Mouse (Mus musculus) neural tube, embryonic 10.5 days (tissue): ENCODE measurements around the gene Cdkl3.

Source experiments
- DNase-seq: peaks from one replicate; pipeline ENCODE4 v3.0.0-alpha.2; 2017; ENCODE audit warnings: low spot score; ENCODE audit errors: extremely low spot score

The Cdkl3 gene

DNA sequence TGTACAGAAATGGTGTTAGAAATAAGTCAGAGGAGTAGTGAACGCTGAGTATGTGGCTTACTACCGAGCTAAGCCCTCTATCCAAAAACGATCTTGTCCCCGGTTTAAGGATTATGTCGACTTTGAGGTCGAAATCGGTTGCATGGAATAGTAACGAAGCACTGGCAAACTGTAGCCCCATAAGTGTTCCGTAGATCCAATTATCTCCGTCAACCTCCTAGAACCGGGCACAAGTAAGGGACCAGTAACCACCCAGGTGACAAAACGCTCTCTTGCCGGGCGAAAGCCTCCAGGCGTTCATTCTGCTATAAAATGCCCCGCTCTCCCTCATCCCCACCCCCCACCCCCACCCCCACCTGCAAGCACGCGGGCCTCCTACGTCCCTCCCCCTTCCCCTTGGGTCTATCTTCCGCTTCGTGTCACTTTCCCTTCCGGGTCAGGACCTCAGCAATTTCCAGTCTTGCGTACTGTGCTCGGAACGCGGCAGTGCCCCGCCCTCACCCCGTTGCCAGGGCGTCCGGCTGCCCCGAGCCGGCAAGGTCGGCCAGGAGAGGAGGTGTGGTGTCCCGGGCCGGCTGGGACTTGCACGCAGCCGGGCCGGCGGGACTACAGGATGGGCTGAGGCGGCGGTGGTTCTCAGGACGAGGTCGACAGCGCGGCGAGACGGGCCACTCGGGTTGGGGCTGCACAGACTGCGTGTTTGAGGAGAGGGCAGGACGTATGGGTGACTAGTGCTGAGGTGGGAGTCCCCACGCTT lies at the start of gene Cdkl3:
Gene Cdkl3 (plus strand): TSS at position 450 of the 757 bp plus-strand sequence.
- DNase-seq = peak; percentile 94

DNA sequence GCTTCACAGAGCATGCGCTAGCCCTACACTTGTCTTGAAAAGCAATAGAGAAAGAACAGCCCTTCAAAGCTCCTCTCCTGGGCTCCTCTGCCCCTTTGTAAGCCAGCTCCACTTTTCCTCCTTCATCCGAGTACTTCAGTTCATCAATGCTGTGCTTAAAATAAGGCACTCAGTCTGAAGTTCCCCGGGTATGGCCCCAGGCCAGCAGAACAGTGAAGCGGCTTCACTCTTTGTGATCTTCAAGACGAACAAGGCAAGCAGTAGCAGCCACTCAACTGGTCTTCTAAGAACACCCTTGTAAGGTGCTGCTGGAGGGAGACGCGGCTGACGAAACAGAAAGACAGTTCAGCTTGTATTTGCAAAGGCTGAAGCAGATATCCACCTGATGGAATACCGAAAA lies 47.9 kb upstream of the Cdkl3 start:
- no peak for DNase-seq

DNA sequence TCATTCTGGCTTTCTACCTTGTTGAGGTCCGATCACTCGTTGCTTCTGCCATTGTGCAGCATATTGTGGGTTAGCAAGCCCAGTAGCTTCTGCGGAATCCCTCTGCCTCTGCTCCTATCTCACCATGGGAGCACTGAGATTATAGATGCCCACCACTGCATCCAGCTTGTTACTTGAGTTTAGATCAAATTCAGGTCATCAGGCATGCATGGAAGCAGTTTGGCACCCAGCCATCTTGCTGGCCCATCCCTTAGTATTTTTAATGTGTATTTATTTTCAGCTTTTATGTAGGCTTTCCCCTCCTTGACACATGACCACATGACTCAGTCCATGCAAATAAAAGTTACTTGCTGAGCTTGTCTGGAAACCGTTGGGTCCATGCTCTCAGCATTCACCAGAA lies 46.3 kb upstream of the Cdkl3 start:
- DNase-seq = no peak

DNA sequence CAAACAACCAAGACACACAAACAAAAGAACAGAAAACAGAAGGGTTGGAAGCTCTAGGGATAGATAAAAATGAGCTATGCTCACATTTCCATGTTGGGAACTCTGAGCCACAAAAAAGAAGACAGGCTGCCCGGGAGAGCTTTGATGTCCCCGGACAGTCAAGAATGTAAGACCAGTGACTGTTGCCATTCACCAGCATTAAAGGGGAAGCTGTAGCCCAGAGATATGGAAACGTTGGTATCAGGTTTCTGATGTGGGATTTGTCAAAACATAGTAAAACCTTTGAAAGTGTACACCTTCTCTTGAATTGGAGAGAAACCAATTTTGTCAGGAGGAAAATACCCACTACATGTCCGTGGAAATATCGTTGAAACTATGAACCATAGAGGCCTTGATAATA lies 44.5 kb upstream of the Cdkl3 start:
- no peak for DNase-seq

DNA sequence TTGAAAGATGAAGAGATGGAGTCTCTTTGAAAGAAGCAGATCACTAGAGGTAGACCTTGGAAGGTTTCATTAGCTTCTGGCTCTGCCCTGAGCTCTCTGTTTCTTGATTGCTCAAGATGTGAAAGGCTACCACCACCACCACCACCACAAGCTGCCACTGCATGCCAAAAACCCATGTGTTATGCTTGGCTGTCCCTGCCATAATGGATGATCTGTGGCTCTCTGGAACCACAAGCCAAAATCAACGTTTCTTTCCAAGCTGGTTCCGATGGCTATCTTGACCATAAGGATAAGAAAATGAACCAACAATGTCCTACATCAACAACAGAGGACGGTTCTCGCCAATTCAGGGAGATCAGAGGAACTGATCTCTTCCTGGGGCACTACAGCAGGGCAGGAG lies 44.0 kb upstream of the Cdkl3 start:
- no peak for DNase-seq

DNA sequence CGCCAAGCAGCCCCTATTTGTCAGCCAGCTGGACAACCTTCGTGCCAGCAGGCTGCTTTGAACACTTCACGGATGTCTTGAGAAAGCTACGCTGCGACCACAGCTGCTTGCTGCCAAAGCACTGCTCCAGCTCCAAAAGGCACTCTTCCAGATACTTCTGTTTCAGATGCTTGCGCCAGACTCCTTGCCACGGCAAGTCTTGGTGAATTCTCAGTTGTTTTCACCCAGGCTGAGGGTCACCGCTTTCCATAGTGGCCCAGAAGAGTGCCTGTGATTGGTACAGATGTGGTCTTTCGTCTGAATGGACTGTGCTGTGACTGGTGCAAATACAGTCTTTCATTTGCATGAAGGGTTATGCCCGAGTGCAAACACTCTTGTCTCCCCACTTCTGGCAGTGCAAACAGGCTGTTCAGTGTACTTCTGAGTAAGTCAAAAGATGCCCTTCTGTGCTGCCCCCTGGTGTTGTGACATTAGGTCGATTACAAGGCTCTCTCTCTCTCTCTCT lies 43.0 kb upstream of the Cdkl3 start:
- DNase-seq = no peak

DNA sequence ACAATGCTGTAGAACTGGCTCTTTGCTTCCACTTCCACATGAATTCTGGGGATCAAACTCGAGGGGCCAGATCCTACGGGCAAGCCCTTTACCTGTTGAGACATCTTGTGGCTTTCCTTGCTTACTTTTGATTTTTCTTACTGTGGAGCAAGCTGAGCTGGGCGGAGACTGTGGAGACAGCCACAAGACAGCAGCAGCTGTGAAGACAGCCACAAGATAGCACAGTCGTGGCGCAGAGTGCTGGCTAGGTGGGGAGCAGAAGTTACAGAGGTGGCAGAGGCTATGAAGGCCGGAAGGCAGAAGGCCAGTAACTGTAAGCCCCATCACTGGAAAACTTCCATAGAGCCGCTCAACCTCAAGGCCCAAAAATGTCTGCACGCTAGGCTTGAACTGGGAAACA lies 42.3 kb upstream of the Cdkl3 start:
- no peak for DNase-seq

DNA sequence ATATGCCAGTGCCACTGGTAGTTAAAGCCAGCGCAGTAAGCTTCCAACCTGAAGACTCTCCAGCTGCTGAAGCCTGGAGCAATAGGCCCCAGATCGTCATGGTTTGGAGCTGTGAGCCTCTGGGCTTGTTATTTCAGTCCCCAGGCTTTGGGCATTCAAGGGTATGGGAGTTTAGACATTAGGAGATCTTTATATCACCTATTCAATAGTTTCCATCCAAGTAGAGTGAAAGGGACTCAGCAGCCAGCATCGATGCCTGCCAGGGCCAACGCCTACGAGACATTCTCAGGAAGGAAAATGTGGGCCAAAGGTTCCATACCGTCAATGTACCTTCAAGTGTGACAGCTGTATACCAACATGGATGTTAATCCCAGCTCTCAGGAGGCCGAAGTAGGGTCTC lies 41.7 kb upstream of the Cdkl3 start:
- DNase-seq = no peak

DNA sequence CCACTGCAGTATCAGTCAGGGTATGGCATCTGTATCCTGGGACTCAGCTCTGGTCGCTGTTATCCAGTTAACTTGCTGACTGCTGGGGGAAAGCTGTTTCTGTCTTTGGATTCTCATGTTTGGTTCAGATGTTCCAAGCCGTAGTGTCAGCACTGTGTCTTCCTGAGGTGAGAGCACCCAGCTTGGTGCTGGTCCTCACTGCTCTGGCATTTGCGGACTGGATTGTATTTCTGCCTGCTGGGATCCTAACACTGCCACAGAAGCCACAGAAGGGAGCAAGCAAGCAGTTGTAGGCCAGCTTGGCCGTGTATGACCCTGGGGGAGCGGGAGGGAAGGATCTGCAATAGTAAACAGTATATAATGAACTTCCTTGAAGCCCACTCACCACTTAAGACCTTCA lies 37.4 kb upstream of the Cdkl3 start:
- DNase-seq = no peak

DNA sequence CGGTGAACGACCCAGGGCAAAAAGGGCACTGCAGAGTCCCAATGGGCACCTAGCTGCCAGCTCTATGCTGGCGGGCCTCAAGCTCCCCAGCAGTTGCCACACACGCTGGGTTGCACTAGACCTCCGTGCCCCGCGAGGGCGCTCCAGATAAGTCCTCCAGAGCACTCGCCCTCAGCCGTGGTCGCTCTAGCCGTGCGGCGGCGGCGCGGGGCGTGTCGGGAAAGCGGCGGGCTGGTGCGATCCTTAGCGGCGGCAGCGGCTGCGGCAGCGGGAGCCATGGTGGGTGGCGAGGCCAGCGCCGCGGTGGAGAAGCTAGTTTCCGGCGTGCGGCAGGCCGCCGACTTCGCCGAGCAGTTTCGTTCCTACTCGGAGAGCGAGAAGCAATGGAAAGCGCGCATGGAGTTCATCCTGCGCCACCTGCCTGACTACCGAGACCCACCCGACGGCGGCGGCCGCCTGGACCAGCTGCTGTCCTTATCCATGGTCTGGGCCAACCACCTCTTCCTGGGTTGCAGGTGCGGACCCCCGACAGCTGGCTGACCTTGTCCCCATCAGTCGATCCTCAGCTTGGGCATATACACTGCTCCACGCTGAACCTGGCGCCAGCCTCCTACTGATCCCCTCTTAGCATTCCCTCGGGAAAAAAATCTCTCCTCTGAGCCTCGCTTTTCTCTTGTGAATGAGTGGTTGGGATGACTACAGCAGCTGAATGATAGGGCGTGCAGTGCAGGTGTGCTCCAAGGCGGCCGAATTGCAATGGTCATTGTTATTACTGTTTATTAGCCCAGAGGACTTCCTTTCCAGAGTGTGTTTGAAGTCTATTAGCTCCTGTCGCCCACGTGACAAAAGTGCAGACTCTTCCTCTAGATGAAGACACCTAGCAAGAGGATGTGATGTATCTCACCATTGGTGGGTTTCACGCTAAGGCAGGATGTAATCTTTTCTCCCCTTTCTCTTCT lies 36.3 kb upstream of the Cdkl3 start, which contains the start of gene Cdkn2aipnl:
Gene Cdkn2aipnl (plus strand): TSS at position 219 of the 959 bp plus-strand sequence.
- peak; percentile 97 for DNase-seq

DNA sequence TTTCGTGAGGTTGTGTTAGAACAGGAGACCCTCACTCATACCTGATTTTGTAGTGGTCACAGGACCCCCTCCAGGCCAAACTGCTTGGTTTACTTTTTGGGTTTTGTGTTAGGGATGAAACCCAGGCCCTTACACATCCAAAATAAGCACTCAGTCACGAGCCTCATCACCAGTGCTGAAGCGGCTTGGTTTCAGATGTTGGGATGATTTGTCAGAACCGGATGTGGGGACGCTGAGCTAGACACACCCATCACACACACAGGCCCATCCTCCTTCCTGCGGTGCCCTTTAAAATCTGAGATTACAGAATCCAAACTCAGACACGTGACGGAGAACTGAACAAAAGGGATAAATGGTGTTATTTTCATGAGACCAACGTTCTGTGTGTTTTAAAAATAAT lies 35.1 kb upstream of the Cdkl3 start:
- DNase-seq = no peak

DNA sequence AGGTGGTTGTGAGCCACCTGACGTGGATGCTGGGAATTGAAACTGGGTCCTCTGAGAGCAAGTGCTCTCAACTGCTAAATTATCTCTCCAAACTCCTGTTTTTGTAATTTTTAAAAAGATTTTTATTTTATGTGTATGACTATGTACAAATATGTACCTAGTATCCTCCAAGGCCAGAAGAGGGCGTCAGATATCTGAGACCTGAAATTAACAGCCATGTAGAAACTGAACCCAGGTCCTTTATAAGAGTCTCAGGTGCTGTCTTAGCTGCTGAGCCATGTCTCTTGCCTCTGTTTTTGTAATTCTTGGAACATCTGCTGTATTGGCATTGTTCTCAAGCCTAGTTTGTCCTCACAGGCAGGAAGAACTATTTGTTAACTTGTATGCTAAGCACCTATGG lies 34.5 kb upstream of the Cdkl3 start:
- no peak for DNase-seq

DNA sequence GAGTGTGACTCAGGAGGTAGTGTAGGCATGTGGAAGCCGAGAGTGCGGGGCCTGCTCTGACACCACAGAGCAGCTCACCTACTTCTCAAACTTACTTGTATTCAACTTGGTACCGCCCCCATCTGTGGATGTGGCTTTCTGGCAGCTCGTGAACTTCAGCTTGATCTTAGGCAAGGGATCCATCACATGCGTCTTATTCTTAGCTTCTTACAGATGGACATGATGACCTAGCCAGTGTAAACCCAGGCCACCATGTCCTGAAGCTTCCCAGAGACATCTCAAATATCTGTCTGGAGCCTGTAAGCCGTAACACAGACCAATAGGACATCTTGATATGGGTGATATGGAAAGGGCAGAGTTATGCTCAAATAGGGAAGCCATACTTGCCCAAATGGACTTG lies 32.4 kb upstream of the Cdkl3 start:
- DNase-seq = no peak

DNA sequence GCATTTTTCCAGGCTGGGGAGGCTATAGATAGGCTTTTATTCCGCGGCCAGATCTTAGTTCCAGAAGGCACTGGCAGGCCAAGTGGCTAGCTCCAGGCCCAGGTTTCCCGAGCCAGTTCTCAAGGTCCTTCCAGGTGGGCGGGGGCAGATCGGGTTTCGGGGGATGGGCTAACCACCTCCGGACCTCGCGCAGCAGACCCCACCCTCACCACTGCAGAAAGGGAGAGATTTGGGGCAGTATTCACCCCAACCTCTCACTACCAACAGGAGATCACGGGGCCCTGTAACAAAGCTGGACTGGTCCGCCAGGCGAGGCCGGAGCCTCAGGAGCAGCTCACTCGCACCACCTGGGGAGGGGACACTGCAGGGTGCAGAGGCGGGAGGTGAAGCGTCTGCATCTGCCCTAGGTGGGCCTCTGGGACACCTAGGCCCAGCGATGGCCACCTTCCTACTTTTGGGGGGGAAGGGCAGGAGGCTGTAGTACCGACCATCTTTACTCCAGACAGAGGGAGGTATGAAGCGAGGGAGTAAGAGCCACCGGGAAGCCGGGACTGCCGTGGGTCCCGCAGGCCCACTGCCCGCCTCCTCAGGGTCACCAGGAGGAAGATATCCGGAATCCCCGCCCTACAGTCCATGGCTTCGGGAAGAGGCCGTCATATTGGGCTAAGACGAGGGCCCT lies 4.3 kb upstream of the Cdkl3 start:
- peak; percentile 63 for DNase-seq

DNA sequence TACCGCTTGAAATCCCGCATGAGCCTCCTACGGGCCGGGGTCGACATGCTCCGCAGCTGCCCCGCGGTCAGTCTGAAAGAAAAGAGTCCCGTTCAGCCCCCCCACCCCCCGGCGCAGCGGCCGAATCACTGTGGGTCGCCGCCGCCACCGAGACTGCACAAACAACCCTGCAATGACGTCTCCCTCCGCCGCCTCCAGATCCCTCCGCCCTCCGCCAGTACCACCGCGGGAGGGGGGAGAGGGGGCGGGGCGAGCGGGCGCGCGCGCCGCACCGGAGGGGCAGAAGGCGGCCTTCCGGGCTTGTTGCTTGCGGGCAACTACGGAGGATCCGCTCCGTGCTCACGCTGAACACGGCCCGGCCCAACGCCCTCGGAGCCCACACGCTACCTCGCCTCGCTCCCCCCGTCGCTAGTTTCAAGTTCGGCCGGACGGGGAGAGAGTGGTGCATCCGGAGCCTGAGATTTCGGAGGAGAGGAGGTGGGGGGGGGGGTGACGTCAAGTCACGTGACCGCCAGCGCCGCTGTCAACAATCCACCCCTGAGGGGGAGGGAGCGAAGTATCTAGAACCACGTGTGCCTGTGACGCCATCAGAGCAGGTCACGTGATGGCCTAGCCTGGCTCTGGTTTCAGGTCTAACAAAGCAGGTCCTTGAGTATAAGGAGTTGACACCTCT lies 3.6 kb upstream of the Cdkl3 start, which contains the start of gene Ube2b:
Gene Ube2b (minus strand): TSS at position 473 of the 673 bp plus-strand sequence.
- peak; percentile 95 for DNase-seq

DNA sequence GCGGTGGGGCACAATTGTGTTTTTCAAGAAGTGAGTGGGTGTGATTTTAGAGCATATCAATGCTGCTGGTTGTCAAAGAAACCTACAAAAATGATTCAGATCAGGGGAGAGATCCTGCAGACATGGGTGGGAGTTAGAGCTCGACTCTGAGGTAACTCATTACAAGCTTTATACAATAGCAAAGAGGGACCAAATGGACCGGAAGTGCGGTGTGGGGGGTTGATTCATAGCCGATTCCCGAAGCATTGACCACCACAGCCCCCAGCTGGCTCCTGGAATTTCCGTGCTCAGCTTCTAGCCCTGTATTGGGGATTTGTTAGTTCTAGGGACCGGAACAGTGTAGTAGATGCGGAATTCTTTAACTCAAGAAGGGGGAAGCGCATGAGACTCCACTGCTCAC lies 2.7 kb upstream of the Cdkl3 start:
- no peak for DNase-seq

DNA sequence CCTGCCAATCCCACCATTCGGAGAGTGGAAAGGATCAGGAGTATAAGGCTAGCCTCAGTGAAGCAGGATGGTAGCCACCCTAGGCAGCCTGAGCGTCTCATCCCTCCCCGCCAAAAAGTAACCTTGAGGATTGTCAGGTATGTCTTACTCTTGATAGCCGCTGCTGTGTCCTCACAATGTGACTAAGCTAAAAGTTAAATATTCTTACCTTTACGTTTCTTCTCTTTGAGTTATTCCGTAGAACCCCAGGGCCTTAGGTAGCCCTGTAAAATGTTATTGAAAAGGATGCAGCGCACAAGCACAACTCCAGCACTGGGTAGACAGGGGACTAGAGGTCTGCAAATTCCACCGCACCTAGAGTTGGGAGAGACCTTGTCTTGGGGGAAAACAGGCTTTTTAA lies 2.2 kb upstream of the Cdkl3 start:
- no peak for DNase-seq

DNA sequence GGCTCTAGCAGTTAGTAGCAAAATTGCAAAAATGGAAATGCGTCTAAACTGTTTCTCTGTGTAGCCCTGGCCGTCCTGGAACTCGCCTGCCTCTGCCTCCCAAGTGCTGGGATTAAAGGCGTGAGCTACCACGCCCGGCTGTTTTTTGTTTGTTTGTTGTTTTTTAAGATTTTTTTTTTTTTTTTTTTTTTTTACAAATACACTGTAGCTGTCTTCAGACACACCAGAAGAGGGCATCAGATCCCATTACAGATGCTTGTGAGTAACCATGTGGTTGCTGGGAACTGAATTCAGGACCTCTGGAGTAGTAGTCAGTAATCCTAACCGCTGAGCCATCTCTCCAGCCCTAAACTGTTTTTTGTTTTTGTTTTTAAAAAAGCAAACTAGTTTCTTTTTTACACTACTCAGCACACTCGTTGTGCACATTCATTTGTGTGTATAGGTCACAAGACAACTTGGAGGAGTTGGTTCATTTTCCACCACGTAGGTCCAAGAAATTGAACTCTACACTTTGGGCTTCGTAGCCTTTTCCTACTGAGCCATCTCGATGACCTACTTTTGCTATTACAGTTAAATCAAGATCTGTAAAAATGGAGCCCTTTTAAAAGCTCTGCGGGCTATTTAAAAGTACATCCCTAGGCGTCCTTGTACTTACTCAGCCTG lies 1.0 kb upstream of the Cdkl3 start:
- no peak for DNase-seq

DNA sequence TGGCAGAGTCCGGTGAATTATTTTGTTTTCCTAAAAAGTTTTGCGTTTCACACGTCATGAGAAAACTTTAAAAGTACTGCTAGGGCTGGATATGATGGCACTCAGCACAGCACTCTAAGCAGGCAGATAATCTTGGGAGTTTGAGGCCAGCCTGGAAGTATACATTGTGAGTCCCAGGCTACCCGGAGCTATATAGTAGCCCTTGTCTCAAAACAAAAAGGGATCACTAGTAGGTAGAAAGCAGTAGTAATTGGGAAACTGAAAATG lies 583 bp upstream of the Cdkl3 start:
- DNase-seq = no peak

DNA sequence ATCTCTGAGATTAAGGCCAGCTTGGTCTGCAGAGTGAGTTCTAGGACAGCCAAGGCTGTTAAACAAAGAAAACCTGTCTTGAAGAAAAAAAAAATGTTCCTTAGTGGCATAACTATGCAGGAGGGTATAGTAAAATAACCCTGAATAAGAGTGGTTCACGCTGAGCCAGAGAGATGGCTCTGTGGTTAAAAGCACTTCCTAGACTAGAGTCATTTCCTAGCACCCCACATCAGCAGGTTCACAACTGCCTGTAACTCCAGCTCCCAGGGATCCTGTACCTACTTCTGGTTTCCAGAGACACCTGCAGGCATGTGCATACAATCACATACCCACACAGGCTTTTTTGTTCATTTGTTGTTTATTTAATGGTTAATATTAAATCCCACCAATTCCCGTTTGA lies 1.6 kb downstream of the Cdkl3 start:
- DNase-seq = no peak

DNA sequence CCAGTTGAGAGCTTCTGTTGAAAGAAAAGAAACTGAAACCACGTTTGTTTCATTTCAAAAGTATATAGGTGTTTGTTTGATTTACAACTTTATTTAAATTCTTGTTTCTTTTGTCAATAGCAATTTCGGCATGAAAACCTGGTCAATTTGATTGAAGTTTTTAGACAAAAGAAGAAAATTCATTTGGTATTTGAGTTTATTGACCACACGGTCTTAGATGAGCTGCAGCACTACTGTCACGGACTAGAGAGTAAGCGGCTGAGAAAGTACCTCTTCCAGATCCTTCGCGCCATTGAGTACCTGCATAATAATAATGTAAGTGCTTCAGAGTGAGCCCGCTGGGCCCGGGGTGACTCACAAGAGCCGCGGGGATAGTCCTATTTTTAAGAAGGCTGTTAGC lies 7.0 kb downstream of the Cdkl3 start:
- DNase-seq = no peak
